Mouse (Mus musculus): Measurements from ENCODE around the gene Cib2.

DNA sequence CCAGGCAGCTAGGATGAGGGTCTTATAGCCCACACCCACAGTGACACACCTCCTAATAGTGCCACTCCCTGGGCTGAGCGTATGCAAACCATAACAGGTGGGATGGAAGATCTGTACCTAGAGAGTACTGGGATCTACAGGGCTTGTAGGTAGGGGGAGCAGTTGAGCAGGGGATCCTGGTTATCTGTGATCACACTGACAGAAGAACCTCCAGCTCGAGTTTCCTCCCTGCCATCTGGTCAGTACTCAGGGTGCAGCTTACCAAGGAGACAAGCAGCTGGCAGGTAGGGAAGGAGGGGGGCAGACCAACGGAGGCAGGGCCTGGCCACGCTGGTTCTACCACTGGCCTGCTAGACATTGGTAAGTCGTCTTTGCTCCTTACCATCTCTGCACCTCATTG is 7.6 kb downstream of the Cib2 start:
- TF ChIP-seq CTCF (IDR thresholded peaks at IDR 0.05; ENCODE audit: extremely low read depth, insufficient read depth, insufficient read length, insufficient replicate concordance) (no peak), POLR2A (IDR thresholded peaks at IDR 0.05; ENCODE audit: low read depth, low read length) (no peak)

Measured in spleen, adult 2 months (tissue).